Mouse (Mus musculus) ZHBTc4 (cell line): ENCODE results near the gene Gm42791.

Experiments used
- DNase-seq: peaks from one replicate; pipeline ENCODE4 v3.0.0-alpha.2; 2011; ENCODE audit warnings: low read depth, low spot score

Gm42791 gene

DNA sequence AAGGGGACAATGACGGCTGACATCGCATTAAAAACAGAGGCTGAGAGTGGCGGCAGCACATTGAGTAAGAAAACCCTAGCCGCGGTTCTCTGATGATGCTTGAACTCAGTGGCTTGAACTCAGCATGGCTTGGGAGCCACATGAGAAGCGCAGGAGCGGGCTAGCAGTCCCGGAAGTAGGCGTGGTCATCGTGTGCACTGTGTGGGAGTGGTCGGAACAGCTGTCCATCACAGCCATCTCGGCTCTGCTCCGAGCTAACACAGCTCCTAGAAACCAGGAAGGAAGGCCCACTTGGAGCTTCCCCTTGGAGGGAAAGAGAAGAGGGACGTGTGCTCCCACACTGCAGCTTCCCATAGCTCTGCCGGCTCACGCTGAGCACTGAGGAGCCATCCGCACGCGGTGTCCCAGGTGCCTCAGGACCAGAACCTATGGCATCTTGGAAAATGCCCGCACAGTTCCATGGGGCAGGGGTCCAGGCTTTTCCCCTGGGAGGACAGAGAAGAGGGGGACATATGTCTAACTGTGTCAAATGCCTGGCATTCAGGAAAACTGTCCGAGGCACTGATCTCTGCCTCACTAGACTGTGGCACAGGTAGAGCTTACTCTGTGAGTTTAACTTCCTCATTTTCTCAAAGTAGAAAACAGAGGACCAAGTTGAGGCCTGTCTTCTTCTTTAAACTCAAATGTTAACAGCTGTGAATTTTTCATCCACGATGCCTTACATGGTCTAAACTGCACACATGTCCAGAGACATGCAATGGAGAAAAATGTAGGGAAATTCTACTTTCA is 108.9 kb downstream of the Gm42791 start:
- peak; percentile 97 for DNase-seq

DNA sequence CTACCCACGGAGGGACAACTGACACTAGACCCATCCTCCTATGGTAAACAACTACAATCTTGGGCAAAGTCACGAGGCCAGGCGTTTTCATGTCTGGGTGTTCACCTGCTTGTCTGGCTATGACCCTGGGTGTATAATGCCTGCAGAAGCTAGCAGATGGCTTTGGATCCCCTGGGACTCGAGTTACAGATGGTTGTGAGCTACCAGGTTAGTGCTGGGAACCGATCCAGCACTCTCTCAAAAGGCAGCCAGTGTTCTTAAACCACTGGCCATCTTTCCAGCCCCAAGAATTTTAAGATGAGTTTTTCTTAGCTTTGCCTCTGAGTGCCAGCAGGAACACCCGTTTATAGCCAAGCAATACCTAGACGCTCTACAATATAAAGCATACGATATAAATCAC is 111.3 kb downstream of the Gm42791 start:
- no peak for DNase-seq

DNA sequence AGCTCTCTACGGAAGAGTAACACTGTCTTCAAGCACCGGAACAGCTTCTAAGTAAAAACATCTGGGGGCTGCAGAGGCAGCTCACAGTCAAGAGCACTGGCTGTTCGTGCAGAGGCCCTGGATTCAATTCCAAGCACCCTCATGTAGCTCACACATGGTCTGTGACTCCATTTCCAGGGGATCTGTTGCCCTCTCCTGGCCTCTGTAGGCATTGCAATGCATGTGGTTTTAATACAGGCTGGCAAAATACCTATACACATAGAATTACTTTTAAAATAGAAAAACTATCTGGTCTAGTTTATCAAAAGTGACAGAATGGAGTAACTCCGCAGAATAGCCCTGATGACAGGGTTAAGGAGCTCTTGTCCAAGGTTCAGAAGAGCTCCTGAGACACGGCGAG is 115.7 kb downstream of the Gm42791 start:
- DNase-seq, result peak; percentile 63

DNA sequence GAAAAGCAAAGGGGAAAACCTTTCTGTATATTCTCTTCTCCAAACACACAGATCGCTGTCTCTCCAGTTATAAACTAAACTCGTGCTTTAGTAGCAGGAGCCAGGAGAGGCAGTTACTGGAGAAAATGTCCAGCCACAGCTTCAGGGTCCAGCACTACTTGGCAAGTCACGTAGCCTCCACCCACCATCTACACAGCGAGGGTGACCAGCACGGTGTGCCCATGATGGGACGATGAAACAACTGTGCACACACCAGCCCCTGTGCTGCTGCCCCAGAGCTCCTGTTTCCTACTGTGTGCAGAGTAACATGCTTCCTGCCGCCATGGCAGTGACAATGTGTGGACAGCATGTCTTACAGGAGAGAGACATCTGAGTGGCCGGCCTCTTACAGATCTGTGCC is 121.8 kb downstream of the Gm42791 start:
- no peak for DNase-seq

DNA sequence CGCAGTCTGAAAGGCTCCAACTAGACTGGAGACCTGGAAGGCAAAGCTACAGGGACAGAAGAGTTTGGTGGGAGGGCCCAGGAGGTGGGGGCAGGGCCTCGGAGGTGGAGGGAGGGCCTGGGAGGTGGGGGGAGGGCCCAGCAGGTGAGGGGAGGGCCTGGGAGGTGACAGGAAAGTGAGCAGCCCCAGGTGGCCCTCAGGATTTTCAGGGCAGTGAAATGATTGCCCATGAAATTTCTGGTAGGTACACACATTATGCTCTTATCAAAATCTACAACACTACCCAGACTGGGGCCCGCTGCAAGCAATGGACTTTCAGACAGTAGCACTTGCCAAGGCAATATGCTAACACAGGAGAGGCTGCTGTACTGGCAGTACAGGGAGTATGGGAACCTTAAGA is 125.4 kb downstream of the Gm42791 start:
- peak; percentile 14 for DNase-seq

DNA sequence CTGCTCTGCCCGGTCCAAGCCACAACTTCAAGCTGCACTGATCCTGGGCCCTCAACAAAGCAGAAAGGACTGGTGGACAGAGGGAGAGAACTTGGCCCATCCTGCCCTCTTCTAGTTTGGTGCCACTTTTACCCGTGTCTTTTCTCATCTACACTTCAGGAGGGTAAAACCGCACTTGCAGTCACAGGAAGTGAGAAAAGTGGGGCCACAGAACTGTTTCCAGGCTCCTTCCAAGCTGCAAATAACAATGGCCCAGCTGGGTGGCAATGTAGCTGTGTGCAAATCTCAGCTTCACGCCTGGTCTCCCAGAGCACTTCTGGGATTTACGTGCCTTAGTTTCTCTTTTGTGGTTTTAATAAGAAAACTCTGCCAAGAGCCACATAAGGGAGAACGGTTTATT is 127.2 kb downstream of the Gm42791 start:
- DNase-seq, result no peak

DNA sequence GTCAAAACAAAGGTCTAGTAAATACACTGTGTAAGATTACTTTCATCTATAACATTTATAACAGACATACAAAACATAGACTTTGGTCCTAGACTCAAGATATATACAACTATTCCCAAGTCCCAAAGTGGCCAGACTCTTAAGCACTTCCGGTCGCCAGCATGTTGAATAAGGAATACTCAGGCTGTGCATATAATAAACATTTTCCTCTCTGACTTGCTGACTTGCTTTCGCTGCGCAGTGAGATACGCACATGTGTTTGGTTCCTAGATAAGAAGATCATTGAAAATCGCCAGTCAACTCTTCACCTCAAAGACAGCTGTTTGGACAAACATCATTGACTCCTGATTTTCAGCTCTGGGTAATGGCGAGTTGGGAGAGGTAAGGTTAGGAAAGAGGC is 127.8 kb downstream of the Gm42791 start:
- no peak for DNase-seq

DNA sequence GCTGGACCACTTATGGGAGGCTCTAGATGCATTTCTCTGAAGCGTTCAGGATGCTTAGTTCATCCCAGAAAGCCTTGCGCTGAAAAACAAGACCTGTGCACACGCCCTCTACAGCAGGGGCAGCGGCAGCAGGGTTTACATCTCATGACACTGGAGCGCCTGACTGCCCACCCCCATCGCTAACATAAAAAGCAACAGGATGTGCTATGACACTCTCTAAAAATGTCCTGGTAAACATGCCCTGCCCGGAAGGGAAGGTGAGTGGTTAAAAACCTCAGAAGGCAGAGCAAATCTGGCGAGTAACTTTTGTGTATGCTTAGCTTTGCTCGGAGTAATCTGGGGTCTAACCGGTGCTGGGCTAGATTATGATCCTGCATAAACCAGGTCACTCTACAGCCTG is 128.4 kb downstream of the Gm42791 start:
- no peak for DNase-seq

DNA sequence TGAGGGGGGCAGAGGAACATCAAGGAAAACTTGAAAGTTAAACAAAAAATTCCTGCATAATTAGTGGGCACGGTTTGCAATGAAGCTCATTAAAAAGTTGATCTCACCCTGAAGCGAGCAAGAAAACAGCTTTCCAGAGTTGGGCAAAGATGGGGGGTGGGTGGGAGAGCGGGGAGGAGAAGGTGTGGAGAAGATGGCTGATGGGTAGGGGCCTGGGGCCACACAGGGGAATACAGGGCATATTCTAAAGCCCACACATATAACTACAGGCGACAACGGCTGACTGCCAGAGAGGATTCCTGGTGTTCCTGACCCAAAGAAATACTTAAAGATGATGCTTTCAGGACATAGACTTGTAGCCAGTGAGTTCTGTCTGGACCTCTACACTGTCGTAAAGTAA is 131.5 kb downstream of the Gm42791 start:
- DNase-seq, result no peak

DNA sequence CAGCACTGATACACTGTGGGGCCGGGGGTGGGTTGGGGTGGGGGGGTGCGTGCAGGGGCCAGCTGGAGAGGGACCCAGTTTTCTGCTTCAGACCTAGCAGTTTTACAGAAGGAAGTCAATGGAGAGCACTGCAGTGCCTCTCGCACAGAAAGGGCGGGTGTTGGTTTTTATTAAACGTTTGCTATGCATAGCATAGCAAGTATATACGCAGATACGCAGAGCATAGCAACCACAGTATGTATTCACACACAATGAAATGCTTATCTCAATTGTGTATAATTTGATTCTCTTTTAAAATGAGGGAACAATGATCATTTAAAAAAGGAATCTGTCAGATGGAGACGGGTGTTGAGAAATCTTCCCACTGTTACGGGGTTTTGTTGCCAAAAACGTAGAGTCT is 132.1 kb downstream of the Gm42791 start:
- DNase-seq, result no peak

DNA sequence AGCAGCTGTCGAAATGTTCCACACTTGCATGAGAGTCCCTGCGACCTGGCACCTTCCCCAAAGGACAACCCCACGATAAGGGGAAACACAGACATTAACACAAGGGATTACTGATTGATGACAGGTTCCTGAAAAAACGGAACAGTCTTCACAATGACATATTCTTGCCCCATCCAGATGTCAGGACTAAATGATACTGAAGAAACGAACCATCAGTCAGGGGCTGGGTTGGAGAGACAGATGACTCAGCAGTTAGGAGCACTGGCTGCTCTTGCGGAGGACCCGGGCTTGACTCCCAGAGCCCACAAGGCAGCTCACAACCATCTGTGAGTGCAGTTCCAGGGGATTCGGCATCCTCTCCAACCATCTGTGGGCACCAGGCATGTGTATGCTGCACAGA is 132.8 kb downstream of the Gm42791 start:
- DNase-seq, result no peak

DNA sequence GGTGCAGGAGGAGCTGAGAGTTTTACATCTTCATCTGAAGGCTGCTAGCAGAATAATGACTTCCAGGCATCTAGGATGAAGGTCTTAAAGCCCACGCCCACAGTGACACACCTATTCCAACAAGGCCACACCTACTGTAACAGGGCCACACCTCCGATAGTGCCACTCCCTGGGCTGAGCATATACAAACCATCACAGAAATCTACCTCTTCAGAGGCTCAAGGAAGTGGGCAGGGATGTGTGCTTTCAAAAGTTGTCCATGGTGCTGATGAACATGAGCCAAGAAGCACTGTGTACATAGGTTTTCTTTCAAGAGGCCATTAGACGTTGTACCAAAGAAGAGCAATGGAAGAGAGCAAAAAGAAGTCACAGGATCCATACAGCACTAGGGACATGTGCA is 137.4 kb downstream of the Gm42791 start:
- DNase-seq, result peak; percentile 48

DNA sequence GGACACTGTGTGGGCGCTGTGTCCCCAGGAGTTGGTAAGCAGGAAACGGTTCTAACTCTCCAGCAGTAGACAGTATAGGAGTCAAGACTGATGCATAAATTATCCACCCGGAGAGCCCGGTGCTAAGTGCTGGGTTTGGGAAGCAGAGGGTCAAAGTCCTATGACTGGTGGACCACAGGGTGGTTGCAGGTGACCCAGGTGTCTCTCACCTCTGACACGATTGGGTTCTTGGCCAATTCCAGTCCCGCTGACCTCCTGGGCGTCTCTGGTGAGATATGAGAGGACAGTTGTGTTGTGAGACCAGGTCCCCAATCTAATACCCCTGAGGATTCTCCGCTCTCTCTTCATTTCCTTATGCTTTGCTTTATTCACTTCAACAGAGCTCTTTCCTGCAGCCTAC is 139.9 kb downstream of the Gm42791 start:
- no peak for DNase-seq

DNA sequence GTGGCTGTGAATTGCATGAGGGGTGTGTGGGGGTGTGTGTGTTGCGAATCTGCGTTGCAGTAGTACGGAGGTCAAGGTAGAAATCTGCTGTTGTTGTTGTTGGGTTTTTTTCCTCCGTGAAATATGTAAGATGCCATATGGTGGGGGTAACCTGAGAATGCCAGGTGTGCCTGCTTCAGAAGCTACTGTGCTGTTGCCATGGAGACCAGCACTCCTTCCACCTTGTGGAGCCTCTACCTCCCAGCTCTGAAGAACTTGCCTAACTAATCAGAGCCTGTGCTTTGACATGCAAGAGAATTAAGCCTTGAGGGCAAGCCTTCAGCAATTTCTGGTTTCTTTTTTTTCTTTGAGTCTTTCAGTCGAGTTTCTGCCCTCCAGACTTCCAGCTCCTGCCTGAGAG is 140.8 kb downstream of the Gm42791 start:
- peak; percentile 53 for DNase-seq

DNA sequence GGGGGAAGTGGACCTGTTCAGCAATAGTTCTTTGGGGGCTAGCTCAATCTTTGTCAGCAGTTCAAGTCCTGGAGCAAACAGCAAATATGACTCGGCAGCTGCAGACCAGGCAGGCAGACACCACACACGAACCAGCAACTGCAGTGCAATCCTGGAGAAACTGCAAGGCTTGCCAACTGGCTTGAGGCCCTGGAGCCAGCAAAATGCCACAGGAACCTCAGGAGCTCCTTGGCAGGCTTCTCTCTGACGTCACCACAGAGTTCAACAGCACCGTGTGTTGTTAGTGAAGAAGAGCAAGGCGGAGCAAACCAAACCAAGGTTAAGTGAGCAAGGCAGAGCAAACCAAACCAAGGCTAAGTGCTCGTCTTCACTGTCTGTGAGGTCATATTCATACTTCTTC is 145.4 kb downstream of the Gm42791 start:
- no peak for DNase-seq

DNA sequence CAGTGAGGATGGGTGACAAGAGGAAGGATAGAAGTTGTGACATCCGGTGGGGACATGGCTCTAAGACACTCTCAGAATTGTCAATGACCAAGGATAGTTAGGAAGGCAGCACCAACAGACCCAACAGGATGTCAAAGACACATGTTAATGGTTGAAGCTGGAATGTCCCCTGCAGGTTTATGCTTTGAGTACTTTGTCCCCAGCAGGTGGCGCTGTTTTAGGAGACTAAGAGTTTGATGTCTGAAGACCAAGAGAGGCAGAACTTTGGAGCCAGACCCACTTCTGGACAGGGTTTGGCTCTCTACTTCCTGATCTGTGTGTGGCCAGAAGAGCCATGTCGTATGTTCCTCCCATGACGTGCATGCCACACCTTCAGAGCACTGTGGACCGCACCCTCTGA is 147.9 kb downstream of the Gm42791 start:
- peak; percentile 82 for DNase-seq
